Mouse (Mus musculus): ENCODE measurements around the gene Rbm10. TPM values are rescaled to one million over a fixed set of nuclear protein-coding genes. Genes with fewer than 3 reads are reported as not detected.

The Rbm10 gene
- polyA plus RNA-seq, 1 experiment: 52.9 TPM

GRCm38 (mm10) chrX:20657593-20657992 is 40.3 kb downstream of the Rbm10 start:
- H3K4me1 ChIP-seq (ENCODE audit: control insufficient read depth, insufficient read depth, low read length): no peaks in the 10 kb centered on the region; the same call in 1 of the 2 replicates
- H3K27ac ChIP-seq (ENCODE audit: insufficient read depth, low read length): no peak overlapping the region
- H3K4me3 ChIP-seq (ENCODE audit: insufficient read depth, low read length): peak overlapping the region; percentile 44; the same call in 1 of the 2 replicates
- no peak for TF ChIP-seq POLR2A (IDR thresholded peaks at IDR 0.05; ENCODE audit: extremely low read depth, insufficient read depth, low read length)
- TF ChIP-seq CTCF (IDR thresholded peaks at IDR 0.05; ENCODE audit: extremely low read depth, insufficient read depth, low read length): no peak

GRCm38 (mm10) chrX:20658026-20658652 is 40.8 kb downstream of the Rbm10 start, which contains the start of gene Uba1:
Uba1 (plus strand) TSS chrX:20658326.
- Histone ChIP-seq H3K4me3 (ENCODE audit: insufficient read depth, low read length) (peak within 1 kb of the TSS; percentile 44), H3K27ac (ENCODE audit: insufficient read depth, low read length) (no peak within 1 kb of the TSS), H3K4me1 (ENCODE audit: control insufficient read depth, insufficient read depth, low read length) (no peaks in the 10 kb centered on the region; the same call in 1 of the 2 replicates)
- TF ChIP-seq CTCF (IDR thresholded peaks at IDR 0.05; ENCODE audit: extremely low read depth, insufficient read depth, low read length) (no peak), POLR2A (IDR thresholded peaks at IDR 0.05; ENCODE audit: extremely low read depth, insufficient read depth, low read length) (peak; percentile 14; the same call in 1 of the 2 replicates)

GRCm38 (mm10) chrX:20658891-20659406 is 41.6 kb downstream of the Rbm10 start:
- H3K4me1 ChIP-seq (ENCODE audit: control insufficient read depth, insufficient read depth, low read length): no peaks in the 10 kb centered on the region; the same call in 1 of the 2 replicates
- peak overlapping the region; percentile 44 for H3K4me3 ChIP-seq (ENCODE audit: insufficient read depth, low read length)
- no peak overlapping the region for H3K27ac ChIP-seq (ENCODE audit: insufficient read depth, low read length)
- TF ChIP-seq CTCF (IDR thresholded peaks at IDR 0.05; ENCODE audit: extremely low read depth, insufficient read depth, low read length): no peak
- TF ChIP-seq POLR2A (IDR thresholded peaks at IDR 0.05; ENCODE audit: extremely low read depth, insufficient read depth, low read length): no peak

- H3K4me3 ChIP-seq (ENCODE audit: insufficient read depth, low read length): peak overlapping the region; percentile 91; the same call in 1 of the 2 replicates
- TF ChIP-seq POLR2A (IDR thresholded peaks at IDR 0.05; ENCODE audit: extremely low read depth, insufficient read depth, low read length): no peak
- no peak for TF ChIP-seq CTCF (IDR thresholded peaks at IDR 0.05; ENCODE audit: extremely low read depth, insufficient read depth, low read length)
- H3K27ac ChIP-seq (ENCODE audit: insufficient read depth, low read length): peak overlapping the region; percentile 50; the same call in 1 of the 2 replicates
- H3K4me1 ChIP-seq (ENCODE audit: control insufficient read depth, insufficient read depth, low read length): no peaks in the 10 kb centered on the region; the same call in 1 of the 2 replicates
These were observed 45.0 kb downstream of the Rbm10 start for GRCm38 (mm10) chrX:20662317-20662715.

- peak; percentile 51; the same call in 1 of the 2 replicates for TF ChIP-seq POLR2A (IDR thresholded peaks at IDR 0.05; ENCODE audit: extremely low read depth, insufficient read depth, low read length)
- peak; percentile 22; the same call in 1 of the 2 replicates for TF ChIP-seq CTCF (IDR thresholded peaks at IDR 0.05; ENCODE audit: extremely low read depth, insufficient read depth, low read length)
- Histone ChIP-seq H3K27ac (ENCODE audit: insufficient read depth, low read length) (peak overlapping the region; percentile 83), H3K4me3 (ENCODE audit: insufficient read depth, low read length) (peak overlapping the region; percentile 91), H3K4me1 (ENCODE audit: control insufficient read depth, insufficient read depth, low read length) (no peaks in the 10 kb centered on the region; the same call in 1 of the 2 replicates)
These were observed 45.6 kb downstream of the Rbm10 start for GRCm38 (mm10) chrX:20662716-20663443.

DNA sequence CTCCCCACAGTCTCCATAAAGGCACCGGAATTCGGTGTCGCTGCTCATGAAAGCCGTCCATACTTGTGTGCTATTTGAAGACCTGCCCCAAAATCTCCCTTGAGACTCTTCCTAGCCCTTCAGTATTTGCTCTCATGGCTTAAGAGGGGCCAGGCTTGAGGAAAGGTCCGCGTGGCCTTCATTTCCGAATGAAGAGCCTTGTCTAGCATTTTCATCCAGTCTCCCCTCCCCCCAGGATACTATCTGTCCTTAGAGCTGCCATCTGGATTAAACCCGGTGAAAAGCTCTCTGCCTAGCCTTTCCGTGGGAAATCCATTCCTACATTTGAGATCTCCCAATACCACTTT is 46.1 kb downstream of the Rbm10 start:
- TF ChIP-seq CTCF (IDR thresholded peaks at IDR 0.05; ENCODE audit: extremely low read depth, insufficient read depth, low read length) (no peak), POLR2A (IDR thresholded peaks at IDR 0.05; ENCODE audit: extremely low read depth, insufficient read depth, low read length) (no peak)
- H3K4me1 ChIP-seq (ENCODE audit: control insufficient read depth, insufficient read depth, low read length): no peaks in the 10 kb centered on the region; the same call in 1 of the 2 replicates

GRCm38 (mm10) chrX:20687519-20688067 is 70.3 kb downstream of the Rbm10 start, which contains the start of gene Cdk16:
Cdk16 (plus strand) TSS chrX:20687954.
- Histone ChIP-seq H3K4me3 (ENCODE audit: insufficient read depth, low read length) (peak within 1 kb of the TSS; percentile 72), H3K4me1 (ENCODE audit: control insufficient read depth, insufficient read depth, low read length) (no peaks in the 10 kb centered on the region; the same call in 1 of the 2 replicates), H3K27ac (ENCODE audit: insufficient read depth, low read length) (peak within 1 kb of the TSS; percentile 97)
- TF ChIP-seq POLR2A (IDR thresholded peaks at IDR 0.05; ENCODE audit: extremely low read depth, insufficient read depth, low read length) (peak; percentile 33; the same call in 1 of the 2 replicates), CTCF (IDR thresholded peaks at IDR 0.05; ENCODE audit: extremely low read depth, insufficient read depth, low read length) (no peak)

More for the DNA sequence above, 46.1 kb downstream of the Rbm10 start:
- Histone ChIP-seq H3K4me3 (ENCODE audit: insufficient read depth, low read length) (peak overlapping the region; percentile 91), H3K27ac (ENCODE audit: insufficient read depth, low read length) (peak overlapping the region; percentile 19)

- H3K4me1 ChIP-seq (ENCODE audit: control insufficient read depth, insufficient read depth, low read length): no peaks in the 10 kb centered on the region; the same call in 1 of the 2 replicates
- peak; percentile 66; the same call in 1 of the 2 replicates for TF ChIP-seq POLR2A (IDR thresholded peaks at IDR 0.05; ENCODE audit: extremely low read depth, insufficient read depth, low read length)
- TF ChIP-seq CTCF (IDR thresholded peaks at IDR 0.05; ENCODE audit: extremely low read depth, insufficient read depth, low read length): no peak
- peak overlapping the region; percentile 72 for H3K4me3 ChIP-seq (ENCODE audit: insufficient read depth, low read length)
- H3K27ac ChIP-seq (ENCODE audit: insufficient read depth, low read length): peak overlapping the region; percentile 97
These were observed 70.8 kb downstream of the Rbm10 start for GRCm38 (mm10) chrX:20688068-20688547.

DNA sequence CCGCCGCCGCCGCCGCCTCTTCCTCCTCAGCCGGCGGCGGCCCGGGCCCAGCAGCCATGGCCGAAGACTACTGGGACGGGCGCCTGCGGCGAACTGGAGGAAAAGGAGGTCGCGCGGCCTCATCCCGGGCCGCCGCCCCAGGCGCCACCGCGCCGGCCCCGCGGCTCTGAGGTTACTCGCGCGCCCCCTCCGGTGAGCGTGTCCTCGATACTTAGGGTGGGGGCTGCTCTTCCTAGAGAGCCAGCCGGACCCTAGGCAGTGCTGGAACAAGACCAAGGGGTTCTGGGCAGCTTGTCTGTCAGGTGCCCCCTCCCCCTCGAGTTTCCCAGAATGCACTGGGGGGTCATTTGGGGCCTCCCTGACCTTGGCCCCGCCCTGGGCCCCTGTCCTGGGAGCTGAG is 71.3 kb downstream of the Rbm10 start:
- no peak for TF ChIP-seq POLR2A (IDR thresholded peaks at IDR 0.05; ENCODE audit: extremely low read depth, insufficient read depth, low read length)
- no peak for TF ChIP-seq CTCF (IDR thresholded peaks at IDR 0.05; ENCODE audit: extremely low read depth, insufficient read depth, low read length)
- peak overlapping the region; percentile 72 for H3K4me3 ChIP-seq (ENCODE audit: insufficient read depth, low read length)

More for the DNA sequence above, 71.3 kb downstream of the Rbm10 start:
- H3K27ac ChIP-seq (ENCODE audit: insufficient read depth, low read length): peak overlapping the region; percentile 94
- H3K4me1 ChIP-seq (ENCODE audit: control insufficient read depth, insufficient read depth, low read length): no peaks in the 10 kb centered on the region; the same call in 1 of the 2 replicates
